In the genomic region with DNA sequence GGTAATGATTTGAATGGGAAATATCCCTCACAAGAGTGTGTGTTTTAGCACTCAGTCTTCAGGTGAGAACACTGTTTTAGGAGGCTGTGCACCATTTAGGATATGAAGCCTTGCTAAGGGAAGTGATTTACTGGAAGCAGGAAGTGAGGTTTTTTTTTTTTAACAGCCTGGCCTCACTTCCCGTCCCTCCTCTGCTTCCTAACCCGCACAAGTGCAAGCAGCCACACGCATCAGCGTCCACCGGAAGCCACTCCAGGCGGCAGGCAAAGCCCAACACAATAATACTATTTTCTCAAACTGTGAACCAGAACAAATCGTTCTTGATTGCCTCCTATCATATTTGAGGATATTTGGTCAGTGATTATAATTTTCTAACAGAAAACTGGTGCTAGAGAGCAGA, we compare ENCODE assay signal across 23 mouse cellular contexts. TPM values are rescaled to one million over a fixed set of nuclear protein-coding genes. Genes with fewer than 3 reads are reported as not detected.
A peak's percentile ranks its signal among the peaks of the same experiment; 100 is the strongest.
DNase-seq lines count a peak whose midpoint lies in the region; ATAC-seq and TF ChIP-seq lines count a peak whose summit lies in the region.
"Had no signal": no experiment of that assay in that cellular context is flagged by ENCODE, and none has a peak within 500 bp of the region (broad histone marks: within the 10 kb centered on the region; RNA-seq: fewer than 3 reads in every experiment).

No protein-coding gene starts in this region.

- H3K36me3 ChIP-seq in kidney, embryonic 15.5 days = peaks cover 79% of the 10 kb centered on the region
- peaks cover 77% of the 10 kb centered on the region for H3K36me3 ChIP-seq in heart, postnatal 0 days (replicated peaks; ENCODE audit: control insufficient read depth, insufficient read depth, low read length)

- H3K9ac ChIP-seq in kidney, embryonic 15.5 days = no peak overlapping the region
- H3K9ac ChIP-seq in heart, postnatal 0 days (replicated peaks; ENCODE audit: low read depth, low read length) = no peak overlapping the region
- H3K9ac ChIP-seq: hindbrain, embryonic 15.5 days; intestine, embryonic 15.5 days; limb, embryonic 15.5 days; liver, embryonic 15.5 days; stomach, embryonic 15.5 days had no signal

- peak overlapping the region; percentile 45; the same call in 1 of the 2 replicates for H3K27ac ChIP-seq in kidney, embryonic 15.5 days
- H3K27ac ChIP-seq in brown adipose tissue, adult 24 weeks (replicated peaks; ENCODE audit: low read depth, low read length) = peak overlapping the region; percentile 62
- H3K27ac ChIP-seq in heart, postnatal 0 days (ENCODE audit: low read depth) = peak overlapping the region; percentile 57
- H3K27ac ChIP-seq: hindbrain, embryonic 15.5 days; intestine, embryonic 15.5 days; limb, embryonic 15.5 days; liver, embryonic 15.5 days; stomach, embryonic 15.5 days had no signal

- no peaks in the 10 kb centered on the region for H3K27me3 ChIP-seq in kidney, embryonic 15.5 days
- no peaks in the 10 kb centered on the region for H3K27me3 ChIP-seq in heart, postnatal 0 days (ENCODE audit: control insufficient read depth, insufficient read depth, low read length)
- H3K27me3 ChIP-seq: hindbrain, embryonic 15.5 days; intestine, embryonic 15.5 days; limb, embryonic 15.5 days; liver, embryonic 15.5 days; megakaryocyte, embryonic 14.5 days; stomach, embryonic 15.5 days had no signal

- no peak for ATAC-seq in kidney, embryonic 15.5 days (replicated peaks; ENCODE audit: low FRiP score)
- ATAC-seq in heart, postnatal 0 days (ENCODE audit: insufficient read depth, low read depth) = no peak
- ATAC-seq: activated CD4-positive, CD25-positive, alpha-beta regulatory T cell, adult 4 months; intestine, embryonic 15.5 days had no signal

- H3K4me1 ChIP-seq in kidney, embryonic 15.5 days = no peaks in the 10 kb centered on the region
- H3K4me1 ChIP-seq in brown adipose tissue, adult 24 weeks (ENCODE audit: control insufficient read depth, insufficient read depth, insufficient read length, low read length) = peaks cover 4% of the 10 kb centered on the region; the same call in 1 of the 2 replicates
- no peaks in the 10 kb centered on the region; the same call in 1 of the 2 replicates for H3K4me1 ChIP-seq in heart, postnatal 0 days (ENCODE audit: control insufficient read depth, insufficient read depth)
- H3K4me1 ChIP-seq: hindbrain, embryonic 15.5 days; intestine, embryonic 15.5 days; limb, embryonic 15.5 days; liver, embryonic 15.5 days; stomach, embryonic 15.5 days had no signal

- H3K9me3 ChIP-seq in kidney, embryonic 15.5 days (replicated peaks) = no peaks in the 10 kb centered on the region
- no peaks in the 10 kb centered on the region for H3K9me3 ChIP-seq in heart, postnatal 0 days (replicated peaks; ENCODE audit: control insufficient read depth, low read length)
- H3K9me3 ChIP-seq: G1E; hindbrain, embryonic 15.5 days; intestine, embryonic 15.5 days; limb, embryonic 15.5 days; liver, embryonic 15.5 days; megakaryocyte, embryonic 14.5 days; stomach, embryonic 15.5 days had no signal

- H3K4me2 ChIP-seq in kidney, embryonic 15.5 days = no peak overlapping the region
- no peak overlapping the region for H3K4me2 ChIP-seq in heart, postnatal 0 days (ENCODE audit: low read depth, low read length)
- H3K4me2 ChIP-seq: hindbrain, embryonic 15.5 days; intestine, embryonic 15.5 days; limb, embryonic 15.5 days; liver, embryonic 15.5 days; stomach, embryonic 15.5 days had no signal

- peak; percentile 16 to 26 for DNase-seq in heart, adult 18-20 months
- no peak for DNase-seq in heart, adult 9 months (ENCODE audit: low spot score in 2 of 2)
- DNase-seq in kidney, postnatal 25 days = no peak
- DNase-seq in heart, postnatal 0 days (ENCODE audit: low spot score) = no peak
- DNase-seq in cerebellum, adult 11 months = no peak
- DNase-seq in cerebellum, postnatal 10 days = no peak
- DNase-seq: adrenal gland, postnatal 10 days; cerebellum, adult 11-12 months; cerebellum, postnatal 25 days; lung, postnatal 10 days; midbrain, embryonic 14.5 days; thymus, adult 18-20 months had no signal

- no peak for TF ChIP-seq CTCF in heart, postnatal 0 days (IDR thresholded peaks at IDR 0.05; ENCODE audit: low read depth)

- 82% methylated on average over 7 of the region's 7 CpGs for WGBS in kidney, embryonic 15.5 days
- 55% methylated on average over 7 of the region's 7 CpGs for WGBS in heart, postnatal 0 days

- no peak for TF ChIP-seq EP300 in heart, postnatal 0 days (IDR thresholded peaks at IDR 0.05; ENCODE audit: low read depth)

- H3K4me3 ChIP-seq in kidney, embryonic 15.5 days (replicated peaks) = no peak overlapping the region
- H3K4me3 ChIP-seq in brown adipose tissue, adult 24 weeks (ENCODE audit: insufficient read depth, low read depth, low read length) = no peak overlapping the region
- H3K4me3 ChIP-seq in heart, postnatal 0 days (ENCODE audit: low read depth, low read length) = no peak overlapping the region
- H3K4me3 ChIP-seq: hindbrain, embryonic 15.5 days; intestine, embryonic 15.5 days; limb, embryonic 15.5 days; liver, embryonic 15.5 days; megakaryocyte, embryonic 14.5 days; myocyte; stomach, embryonic 15.5 days had no signal

RNA-seq across cellular contexts. Expression of a gene that starts 6.9 kb away (rescaled TPM):
- 1 to 10 TPM; 7.6 to 7.8 TPM for total RNA-seq in heart, adult 18-20 months (2021)
- 9.7 and 11.3 TPM in 2 replicates for polyA plus RNA-seq in kidney, embryonic 15.5 days (2015; fragmentation: Nextera tagmentation; extraction: Ambion mirVana)
- 15.9 TPM in 2 replicates for polyA plus RNA-seq in brown adipose tissue, adult 24 weeks (2012; ENCODE audit: insufficient read depth, insufficient read length, missing spikeins)
- 23.8 and 47.4 TPM in 2 replicates for total RNA-seq in heart, postnatal 0 days (2014; rRNA removed; ENCODE audit: low replicate concordance)
- polyA plus RNA-seq in heart, postnatal 0 days (2015; fragmentation: Nextera tagmentation; extraction: Ambion mirVana) = 4.3 and 5.7 TPM in 2 replicates

Comparison
In these comparisons a context has a peak if more than half of its experiments do, and no peak if none do; other contexts are left out.
1. DNase-seq: peak in heart, adult 18-20 months (2 of 2); none in heart, adult 9 months (0 of 2), kidney, postnatal 25 days (0 of 2), heart, postnatal 0 days (single experiment), cerebellum, adult 11 months (single experiment) and cerebellum, postnatal 10 days (0 of 2).
2. Peak in every context shown above with its lines, with median percentiles within 50 percentile points of each other: H3K27ac ChIP-seq.